Mouse (Mus musculus) liver, adult 2 months (tissue): Measurements from ENCODE around the gene Nr2e1.

ENCODE experiments used
- CTCF ChIP-seq: fragments of 200-500 bp; IDR thresholded peaks from 2 replicates; pipeline ENCODE4 v1.5.1; 2011; ENCODE audit warnings: low read depth, low read length, control low read depth
- POLR2A ChIP-seq: fragments of 200-500 bp; IDR thresholded peaks from 2 replicates; pipeline ENCODE4 v1.6.1; 2011; ENCODE audit warnings: low read length, control low read depth; ENCODE audit not compliant: insufficient read depth; ENCODE audit errors: extremely low read depth

GRCm38 (mm10) chr10:42521315-42521981, 62.0 kb downstream of the Nr2e1 start:
- TF ChIP-seq CTCF (no peak), POLR2A (no peak)
